Mouse (Mus musculus): ENCODE data around the gene Mief2. TPM values are rescaled to one million over a fixed set of nuclear protein-coding genes. Genes with fewer than 3 reads are reported as not detected.
A peak's percentile ranks its signal among the peaks of the same experiment; 100 is the strongest.

Gene Mief2
- total RNA-seq, 2 experiments from 2014 or later = 3.7 to 7.4 TPM

GRCm38 (mm10) chr11:60715833-60716232, 12.4 kb upstream of the Mief2 start:
- ATAC-seq (ENCODE audit: poor library complexity, severe bottlenecking) = no peak

- no peak for ATAC-seq (ENCODE audit: poor library complexity, severe bottlenecking)
Measured at GRCm38 (mm10) chr11:60719263-60719662, 8.9 kb upstream of the Mief2 start.

GRCm38 (mm10) chr11:60726601-60727391, 1.4 kb upstream of the Mief2 start, which contains the start of gene Flii:
Flii (minus strand) TSS chr11:60727263.
- peak; percentile 61 for ATAC-seq (ENCODE audit: poor library complexity, severe bottlenecking)

GRCm38 (mm10) chr11:60727392-60728140, 632 bp upstream of the Mief2 start:
- ATAC-seq (ENCODE audit: poor library complexity, severe bottlenecking) = peak; percentile 2

GRCm38 (mm10) chr11:60729217-60729641, 1.0 kb downstream of the Mief2 start:
- no peak for ATAC-seq (ENCODE audit: poor library complexity, severe bottlenecking)

GRCm38 (mm10) chr11:60730169-60730568, 2.0 kb downstream of the Mief2 start:
- peak; percentile 32 for ATAC-seq (ENCODE audit: poor library complexity, severe bottlenecking)

DNA sequence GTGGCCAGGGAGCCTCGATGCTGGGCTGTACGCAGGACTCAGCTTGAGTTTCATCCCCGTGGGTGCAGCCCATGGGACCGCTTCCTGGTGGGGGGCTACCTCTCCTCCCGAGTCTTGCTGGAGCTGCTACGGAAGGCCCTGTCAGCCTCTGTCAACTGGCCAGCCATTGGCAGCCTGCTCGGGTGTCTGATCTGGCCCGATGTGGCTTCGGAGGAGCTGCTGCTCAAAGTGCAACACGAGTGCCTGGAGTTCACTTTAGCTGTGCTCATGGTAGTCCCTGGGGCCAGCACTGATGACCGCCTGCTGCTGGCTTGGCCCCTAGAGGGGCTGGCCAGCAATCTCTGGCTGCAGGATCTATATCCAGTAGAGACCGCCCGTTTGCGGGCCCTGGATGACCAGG, 3.1 kb downstream of the Mief2 start:
- ATAC-seq (ENCODE audit: poor library complexity, severe bottlenecking) = no peak

DNA sequence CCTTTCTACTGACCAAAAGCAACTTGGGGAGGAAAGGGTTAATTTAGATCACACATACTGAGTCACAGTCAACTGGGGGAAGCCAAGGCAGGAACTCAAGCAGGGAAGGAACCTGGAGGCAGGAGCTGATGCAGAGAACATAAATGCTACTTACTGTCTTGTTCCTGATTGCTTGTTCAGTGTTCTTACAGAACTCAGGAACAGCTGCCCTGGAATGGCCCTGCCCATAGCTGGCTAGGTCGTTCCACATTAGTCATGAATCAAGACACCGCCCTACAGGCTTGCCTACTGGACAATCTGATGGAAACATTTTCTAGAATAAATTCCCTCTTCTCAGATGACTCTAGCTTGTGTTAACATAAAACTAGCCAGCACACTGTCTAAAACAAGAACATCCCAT, 6.0 kb downstream of the Mief2 start:
- ATAC-seq (ENCODE audit: poor library complexity, severe bottlenecking) = no peak

DNA sequence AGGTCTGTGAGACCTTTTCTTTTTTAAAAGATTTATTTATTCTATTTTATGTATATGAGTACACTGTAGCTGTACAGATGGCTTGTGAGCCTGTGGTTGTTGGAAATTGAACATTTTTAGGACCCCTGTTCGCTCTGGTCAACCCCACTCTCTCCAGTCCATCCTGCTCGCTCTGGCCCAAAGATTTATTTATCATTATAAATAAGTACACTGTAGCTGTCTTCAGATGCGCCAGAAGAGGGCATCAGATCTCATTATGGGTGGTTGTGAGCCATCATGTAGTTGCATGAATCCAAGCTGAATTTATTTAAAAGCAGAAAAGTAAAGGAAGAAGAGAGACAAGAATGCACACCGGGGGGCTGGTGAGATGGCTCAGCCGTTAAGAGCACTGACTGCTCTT, 7.0 kb downstream of the Mief2 start:
- no peak for ATAC-seq (ENCODE audit: poor library complexity, severe bottlenecking)

DNA sequence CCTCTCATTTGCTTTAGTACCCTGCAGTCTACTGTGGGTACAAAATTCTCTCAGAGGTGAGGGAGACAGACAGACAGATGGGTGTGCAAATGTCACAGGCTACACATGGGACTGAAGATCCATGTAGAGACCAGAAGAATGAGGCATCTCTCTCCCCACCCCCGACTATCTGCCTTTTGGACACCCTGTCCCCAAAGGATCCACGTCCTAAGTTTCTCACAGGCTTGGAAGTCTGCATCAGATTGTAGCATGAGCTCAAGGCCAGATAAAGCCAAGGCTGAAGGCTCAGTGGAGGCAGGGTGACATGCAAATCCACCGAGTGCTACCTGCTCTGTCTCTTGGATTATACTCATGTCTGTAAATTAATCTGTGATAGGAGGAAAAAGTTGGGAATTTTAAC, 8.3 kb downstream of the Mief2 start:
- ATAC-seq (ENCODE audit: poor library complexity, severe bottlenecking) = no peak

DNA sequence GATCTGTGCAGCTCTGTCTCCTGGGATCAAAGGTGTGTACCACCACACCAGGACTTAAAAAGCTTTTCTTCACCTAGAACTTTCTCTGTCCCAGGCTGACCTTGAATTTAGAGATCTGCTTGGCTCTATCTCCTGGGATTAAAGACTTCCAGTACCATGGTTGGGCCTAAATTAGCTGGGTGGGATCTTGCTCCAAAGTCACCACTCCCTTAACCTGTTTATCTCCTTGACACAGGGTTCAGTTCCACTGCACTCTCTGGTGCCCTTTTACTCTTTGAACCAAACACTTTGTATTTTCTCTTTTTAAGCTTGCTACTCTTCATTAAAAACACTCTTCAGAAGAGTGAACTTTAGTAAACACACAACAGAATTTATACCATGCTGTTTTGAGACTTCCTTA, 9.3 kb downstream of the Mief2 start:
- no peak for ATAC-seq (ENCODE audit: poor library complexity, severe bottlenecking)

GRCm38 (mm10) chr11:60740321-60740720, 12.1 kb downstream of the Mief2 start:
- ATAC-seq (ENCODE audit: poor library complexity, severe bottlenecking) = no peak

GRCm38 (mm10) chr11:60755570-60755969, 27.4 kb downstream of the Mief2 start:
- no peak for ATAC-seq (ENCODE audit: poor library complexity, severe bottlenecking)

- ATAC-seq (ENCODE audit: poor library complexity, severe bottlenecking) = no peak
Measured at GRCm38 (mm10) chr11:60761681-60762080, 33.5 kb downstream of the Mief2 start.

GRCm38 (mm10) chr11:60766969-60767368, 38.8 kb downstream of the Mief2 start:
- ATAC-seq (ENCODE audit: poor library complexity, severe bottlenecking) = no peak

- peak; percentile 100 for ATAC-seq (ENCODE audit: poor library complexity, severe bottlenecking)
Measured at GRCm38 (mm10) chr11:60769322-60769721, 41.1 kb downstream of the Mief2 start.

- no peak for ATAC-seq (ENCODE audit: poor library complexity, severe bottlenecking)
Measured at GRCm38 (mm10) chr11:60770776-60771175, 42.6 kb downstream of the Mief2 start.

GRCm38 (mm10) chr11:60772161-60772560, 44.0 kb downstream of the Mief2 start:
- ATAC-seq (ENCODE audit: poor library complexity, severe bottlenecking) = no peak

DNA sequence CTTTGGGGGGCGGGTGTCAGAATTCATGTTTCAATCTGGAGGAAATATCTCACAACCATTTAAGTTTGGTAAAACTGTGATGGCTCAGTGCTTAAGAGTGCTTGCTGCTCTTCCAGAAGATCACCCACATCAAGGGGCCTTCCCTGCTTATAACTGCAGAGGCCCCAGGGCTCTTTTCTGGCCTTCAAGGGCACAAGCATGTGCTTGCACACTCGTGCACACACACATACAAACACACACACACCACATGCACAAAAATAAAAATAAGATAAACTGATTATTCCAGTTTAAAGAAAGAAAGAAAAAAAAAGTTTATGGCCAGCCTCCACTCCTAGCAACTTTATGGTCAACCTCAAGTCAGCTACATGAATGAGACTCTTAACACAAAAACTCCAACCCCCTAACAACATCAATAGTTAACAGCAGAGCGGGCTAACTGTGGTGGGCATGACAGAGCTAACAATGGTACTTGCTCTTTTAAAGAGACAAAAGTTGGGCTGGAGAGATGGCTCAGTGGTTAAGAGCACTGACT, 46.0 kb downstream of the Mief2 start:
- ATAC-seq (ENCODE audit: poor library complexity, severe bottlenecking) = no peak

DNA sequence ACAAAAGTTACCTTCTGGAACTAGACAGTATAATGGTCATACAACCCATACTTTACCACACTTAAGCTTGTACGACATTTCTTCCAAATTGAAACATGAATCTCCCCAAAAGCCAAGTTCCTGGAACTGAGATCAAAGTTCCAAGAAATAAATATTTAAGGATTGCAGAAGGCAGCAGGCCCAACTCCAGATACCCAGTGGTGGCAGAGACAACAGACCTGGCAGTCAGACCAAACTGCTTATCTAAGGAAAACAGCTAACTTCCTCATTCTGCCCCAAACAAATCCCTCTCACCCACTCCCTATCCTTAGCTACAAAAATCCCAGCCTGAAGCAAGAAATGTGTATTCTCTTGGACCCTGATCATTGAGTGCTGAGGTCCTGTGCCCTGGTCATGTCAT, 46.6 kb downstream of the Mief2 start:
- no peak for ATAC-seq (ENCODE audit: poor library complexity, severe bottlenecking)

DNA sequence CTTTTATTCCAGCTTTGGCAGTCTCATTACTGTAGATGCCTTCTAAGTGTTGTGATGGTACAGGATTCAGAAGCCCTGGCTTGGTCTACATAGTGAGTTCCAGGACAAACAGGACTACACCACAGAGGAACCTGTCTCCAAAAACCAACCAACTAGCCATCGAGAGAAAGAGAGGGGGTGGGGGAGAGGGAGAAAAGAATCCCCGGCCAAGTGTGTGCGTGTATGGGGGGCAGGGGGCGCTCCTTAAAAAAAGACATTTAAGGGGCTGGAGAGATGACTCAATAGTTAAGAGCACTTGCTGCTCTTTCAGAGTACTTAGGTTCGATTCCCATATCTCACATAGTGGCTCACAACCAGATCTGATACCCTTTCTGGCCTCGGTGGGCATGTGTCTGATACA, 47.4 kb downstream of the Mief2 start:
- no peak for ATAC-seq (ENCODE audit: poor library complexity, severe bottlenecking)

Data from megakaryocyte, adult 5-6 weeks (primary cell).